ENCODE assay signal across 12 mouse cellular contexts in genomic region chr10:42118361-42119188, GRCm38 (mm10).
DNase-seq lines count a peak whose midpoint lies in the region; ATAC-seq and TF ChIP-seq lines count a peak whose summit lies in the region.
"Had no signal": no experiment of that assay in that cellular context is flagged by ENCODE, and none has a peak within 500 bp of the region (broad histone marks: within the 10 kb centered on the region; RNA-seq: fewer than 3 reads in every experiment).

No protein-coding gene starts in this region.

- peaks cover 21% of the 10 kb centered on the region for H3K4me1 ChIP-seq in embryonic facial prominence, embryonic 12.5 days
- H3K4me1 ChIP-seq in embryonic facial prominence, embryonic 10.5 days: peaks cover 34% of the 10 kb centered on the region
- H3K4me1 ChIP-seq in limb, embryonic 10.5 days: peaks cover 34% of the 10 kb centered on the region

- no peak for TF ChIP-seq CTCF in layer of hippocampus, adult 2 months (conservative IDR thresholded peaks at IDR 0.05)

- no peak overlapping the region for H3K4me2 ChIP-seq in embryonic facial prominence, embryonic 12.5 days (replicated peaks)
- H3K4me2 ChIP-seq: midbrain, embryonic 11.5 days had no signal

- H3K4me3 ChIP-seq in embryonic facial prominence, embryonic 12.5 days: no peak overlapping the region
- no peak overlapping the region for H3K4me3 ChIP-seq in embryonic facial prominence, embryonic 10.5 days
- H3K4me3 ChIP-seq in layer of hippocampus, adult 2 months: no peak overlapping the region
- H3K4me3 ChIP-seq in limb, embryonic 10.5 days: no peak overlapping the region

- 71% methylated on average over 13 of the region's 13 CpGs for WGBS in embryonic facial prominence, embryonic 12.5 days
- 80% methylated on average over 13 of the region's 13 CpGs for WGBS in embryonic facial prominence, embryonic 10.5 days
- 89% methylated on average over 13 of the region's 13 CpGs for WGBS in limb, embryonic 10.5 days

- H3K9ac ChIP-seq in embryonic facial prominence, embryonic 12.5 days: no peak overlapping the region

- no peaks in the 10 kb centered on the region for H3K36me3 ChIP-seq in embryonic facial prominence, embryonic 12.5 days
- no peaks in the 10 kb centered on the region for H3K36me3 ChIP-seq in embryonic facial prominence, embryonic 10.5 days (replicated peaks)
- no peaks in the 10 kb centered on the region for H3K36me3 ChIP-seq in limb, embryonic 10.5 days

- no peaks in the 10 kb centered on the region for H3K9me3 ChIP-seq in embryonic facial prominence, embryonic 12.5 days
- H3K9me3 ChIP-seq in embryonic facial prominence, embryonic 10.5 days: no peaks in the 10 kb centered on the region
- no peaks in the 10 kb centered on the region; the same call in 1 of the 2 replicates for H3K9me3 ChIP-seq in limb, embryonic 10.5 days (replicated peaks)

- DNase-seq in embryonic facial prominence, embryonic 10.5 days (ENCODE audit: low spot score): no peak
- DNase-seq in layer of hippocampus, adult 9-11 months: peak; percentile 18
- no peak for DNase-seq in layer of hippocampus, adult 2 months (ENCODE audit: low spot score in 2 of 2)
- DNase-seq in cerebellum, adult 9-10 months: peak; percentile 99
- DNase-seq in limb, embryonic 10.5 days (ENCODE audit: low spot score): no peak
- no peak for DNase-seq in urinary bladder, postnatal 10 days (ENCODE audit: low spot score)
- no peak for DNase-seq in T-cell, adult 2 months (ENCODE audit: low spot score)
- DNase-seq: lung, adult 18-20 months; spleen, adult 18-20 months; thymus, adult 2 months had no signal

- ATAC-seq in embryonic facial prominence, embryonic 12.5 days (ENCODE audit: insufficient number of reproducible peaks, insufficient read depth, low FRiP score, low TSS enrichment): no peak

- H3K27ac ChIP-seq in embryonic facial prominence, embryonic 12.5 days: peak overlapping the region; percentile 75
- no peak overlapping the region for H3K27ac ChIP-seq in embryonic facial prominence, embryonic 10.5 days (replicated peaks)
- no peak overlapping the region for H3K27ac ChIP-seq in layer of hippocampus, adult 2 months
- H3K27ac ChIP-seq in limb, embryonic 10.5 days: peak overlapping the region; percentile 53

- no peaks in the 10 kb centered on the region for H3K27me3 ChIP-seq in embryonic facial prominence, embryonic 12.5 days
- peaks cover 4% of the 10 kb centered on the region; the same call in 1 of the 2 replicates for H3K27me3 ChIP-seq in embryonic facial prominence, embryonic 10.5 days (replicated peaks; ENCODE audit: low read depth, poor library complexity, severe bottlenecking)
- no peaks in the 10 kb centered on the region for H3K27me3 ChIP-seq in limb, embryonic 10.5 days (ENCODE audit: low read depth, poor library complexity, severe bottlenecking)

Comparison
In these comparisons a context has a peak if more than half of its experiments do, and no peak if none do; other contexts are left out.
1. H3K27ac ChIP-seq: peak in embryonic facial prominence, embryonic 12.5 days (single experiment) and limb, embryonic 10.5 days (single experiment); none in embryonic facial prominence, embryonic 10.5 days (single experiment) and layer of hippocampus, adult 2 months (single experiment).
2. DNase-seq: peak in layer of hippocampus, adult 9-11 months (single experiment) and cerebellum, adult 9-10 months (single experiment); none in embryonic facial prominence, embryonic 10.5 days (single experiment), layer of hippocampus, adult 2 months (0 of 2), limb, embryonic 10.5 days (single experiment), urinary bladder, postnatal 10 days (single experiment) and T-cell, adult 2 months (single experiment).